Mouse (Mus musculus) layer of hippocampus, adult 18-20 months (tissue): ENCODE data around the gene Serinc5. TPM values are rescaled to one million over a fixed set of nuclear protein-coding genes. Genes with fewer than 3 reads are reported as not detected.

Experiments
- DNase-seq, 2 experiments: peaks; one replicate each; pipeline ENCODE4 v3.0.0; 2022; ENCODE audit warnings: low spot score in 2 of 2
- total RNA-seq, 2 experiments: library from RNA; stranded (reverse); gene quantifications; 2 replicates each; pipeline ENCODE4 v1.2.3; 2021

Gene Serinc5
- total RNA-seq, 2 experiments from 2014 or later: 59.0 to 61.1 TPM

GRCm38 (mm10) chr13:92736516-92737300 is 125.8 kb downstream of the Serinc5 start:
- DNase-seq: peak; percentile 43 to 70

DNA sequence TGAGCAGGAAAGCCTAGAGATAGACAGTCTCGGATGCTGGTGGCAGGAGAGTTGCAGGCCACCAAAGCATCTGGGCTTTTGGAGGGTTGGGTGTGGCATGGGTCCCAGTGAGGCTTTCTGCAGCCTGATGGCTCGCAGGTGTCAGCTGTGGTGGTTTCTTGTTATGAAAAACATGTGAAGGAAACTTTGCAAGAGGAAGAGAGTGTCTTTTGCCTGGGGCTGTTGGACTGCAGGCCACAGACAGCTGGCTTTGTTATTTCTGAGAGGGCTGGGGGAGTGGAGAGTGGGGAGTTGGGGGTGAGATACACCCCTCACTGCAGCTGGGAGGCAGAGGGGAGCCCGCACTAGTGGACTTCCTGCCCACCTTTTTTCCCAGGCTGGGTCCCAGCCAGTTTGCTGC is 127.9 kb downstream of the Serinc5 start:
- no peak for DNase-seq

- DNase-seq: no peak
Measured at GRCm38 (mm10) chr13:92739858-92740257, 129.0 kb downstream of the Serinc5 start.

DNA sequence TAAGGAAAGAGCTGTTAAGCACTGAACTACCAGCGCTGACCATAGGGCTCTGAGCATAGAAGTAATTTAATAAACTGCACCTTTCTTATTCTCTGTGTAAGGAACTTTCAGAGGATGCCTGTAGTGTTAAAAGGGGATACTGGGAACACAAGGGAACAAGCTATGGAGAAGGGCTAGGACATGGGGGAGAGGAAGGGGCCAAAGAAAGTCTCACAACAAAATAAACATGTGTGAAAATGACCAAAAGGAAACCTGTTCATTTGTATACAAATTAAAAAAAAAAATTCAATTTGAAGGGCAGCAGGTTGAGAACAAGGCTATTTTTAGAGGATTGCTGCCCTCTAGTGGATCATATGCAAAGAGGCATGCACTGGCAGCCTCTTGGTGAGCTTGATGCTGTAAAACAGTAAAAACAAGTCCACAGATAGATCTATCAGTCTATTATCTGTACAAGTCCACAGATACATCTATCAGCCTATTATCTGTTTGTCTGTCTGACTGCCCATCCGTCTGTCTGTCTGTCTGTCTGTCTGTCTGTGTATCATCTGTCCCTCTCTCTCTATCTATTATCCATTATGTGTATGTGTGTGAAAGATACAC is 129.9 kb downstream of the Serinc5 start:
- peak in 1 of 2 experiments; percentile 78 for DNase-seq

DNA sequence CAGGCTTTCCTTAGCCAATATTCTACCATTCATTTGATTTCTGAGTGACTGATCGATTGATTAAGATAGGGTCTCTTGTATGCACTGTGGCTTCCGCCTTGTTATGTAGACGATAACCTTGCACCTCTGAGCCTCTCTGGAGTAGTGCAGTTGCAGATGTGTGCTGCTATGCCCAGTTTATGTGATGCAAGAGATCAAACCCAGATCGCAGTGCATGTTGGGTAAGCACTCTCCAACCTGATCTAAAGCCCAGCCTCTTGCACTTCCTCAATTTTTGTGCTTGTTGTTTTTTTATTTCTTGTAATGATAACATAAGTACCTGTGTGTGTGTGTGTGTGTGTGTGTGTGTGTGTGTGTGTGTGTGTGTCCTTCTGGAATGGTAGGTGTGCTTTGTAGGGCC is 132.0 kb downstream of the Serinc5 start:
- no peak for DNase-seq

GRCm38 (mm10) chr13:92743337-92743736 is 132.4 kb downstream of the Serinc5 start:
- DNase-seq: no peak

DNA sequence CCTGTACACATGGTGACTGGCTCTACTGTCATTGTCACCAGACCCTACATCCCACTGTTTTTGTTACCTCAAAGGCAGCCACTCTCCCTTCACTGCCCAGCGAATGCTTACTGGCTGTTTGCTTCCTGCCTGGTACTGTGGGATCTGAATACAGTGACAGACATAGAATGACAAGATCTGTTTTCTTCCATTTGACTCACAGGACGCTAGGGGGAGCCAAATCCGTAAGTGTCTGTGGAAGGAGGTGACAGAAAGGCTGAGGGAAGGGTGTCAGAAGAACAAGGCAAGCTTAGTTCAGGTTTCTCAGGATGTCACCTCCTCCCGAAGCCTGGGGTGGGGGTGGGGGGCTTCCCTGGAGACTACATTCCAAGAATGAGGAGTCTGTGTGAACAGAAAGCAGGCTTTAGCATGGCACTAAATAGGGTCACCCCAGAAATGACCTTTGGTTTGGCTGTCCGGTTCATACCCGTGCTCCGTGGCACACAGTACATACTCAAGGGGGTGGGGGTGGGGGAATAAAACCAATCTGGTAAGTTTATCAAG is 140.2 kb downstream of the Serinc5 start:
- DNase-seq: peak; percentile 61 to 84

DNA sequence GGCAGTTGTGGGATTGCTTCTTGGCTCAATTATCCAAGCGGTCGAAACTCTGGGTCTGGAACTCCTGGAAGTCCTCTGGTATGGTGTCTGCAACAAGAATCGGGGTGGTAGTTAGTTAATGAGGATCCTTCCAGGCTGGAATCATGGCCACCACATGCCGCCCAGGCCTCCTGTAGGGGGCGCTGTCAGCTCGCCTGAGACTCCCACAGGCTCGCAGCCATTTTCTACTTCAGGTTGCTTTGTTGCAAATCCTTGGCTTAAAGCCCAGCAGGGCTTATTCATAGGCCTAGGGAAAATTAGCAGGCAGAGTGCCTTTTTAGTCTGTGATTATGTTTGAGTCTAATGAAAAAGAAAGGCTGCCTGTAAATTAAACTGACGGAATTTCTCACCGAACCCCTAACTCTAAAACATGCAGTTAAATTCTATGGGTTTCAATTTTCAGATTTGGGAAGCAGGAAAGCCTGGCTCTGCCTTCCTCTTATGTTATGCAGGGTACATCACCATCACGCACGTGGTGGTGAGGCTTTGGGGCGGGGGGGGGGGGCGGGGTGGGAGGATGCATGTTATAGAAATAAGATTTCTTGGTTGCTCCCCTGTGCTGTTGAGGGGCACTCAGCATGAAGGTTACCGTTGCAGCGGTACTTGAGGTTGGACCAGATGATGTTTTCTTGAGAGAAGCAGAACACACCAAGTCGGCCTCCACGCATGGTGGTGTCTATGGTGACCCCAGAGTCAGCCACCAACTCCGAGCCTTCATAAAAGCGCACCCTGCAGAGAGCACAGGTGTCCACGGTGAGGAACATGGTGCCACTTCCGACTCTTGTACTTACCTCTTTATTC is 141.1 kb downstream of the Serinc5 start:
- DNase-seq: peak; percentile 94 to 99

GRCm38 (mm10) chr13:92753676-92754075 is 142.8 kb downstream of the Serinc5 start:
- DNase-seq: no peak

GRCm38 (mm10) chr13:92755036-92755435 is 144.1 kb downstream of the Serinc5 start:
- no peak for DNase-seq

GRCm38 (mm10) chr13:92757972-92758585 is 147.2 kb downstream of the Serinc5 start:
- DNase-seq: no peak

- DNase-seq: no peak
Measured at GRCm38 (mm10) chr13:92759096-92759495, 148.2 kb downstream of the Serinc5 start.

DNA sequence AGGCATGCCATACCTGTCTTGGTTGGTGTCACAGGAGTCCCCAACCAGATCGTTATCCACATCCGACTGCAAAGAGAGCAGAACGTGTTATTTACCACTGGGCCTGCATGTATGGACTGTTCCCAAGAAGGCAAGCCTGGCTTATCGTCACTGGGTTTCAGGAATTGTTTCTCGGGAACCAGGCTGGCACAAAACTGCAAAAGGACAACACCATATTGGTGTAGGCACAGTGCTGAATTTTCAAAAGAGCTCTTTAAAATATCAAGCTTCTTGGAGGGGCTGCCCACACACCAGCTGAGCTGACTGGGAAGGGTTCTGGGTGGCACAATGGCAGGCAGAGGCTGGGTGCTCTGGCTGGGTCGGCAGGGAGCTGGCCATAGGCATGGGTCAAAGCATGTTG is 149.6 kb downstream of the Serinc5 start:
- peak; percentile 61 to 77 for DNase-seq

Other genes with a start within 250 kb of the Serinc5 start
- 10 to 100 TPM; 15.7 to 16.0 TPM for gene Ankrd34b, start 185.2 kb upstream of the Serinc5 start, total RNA-seq
- 10 to 100 TPM in 1 of 2 experiments, 1 to 10 TPM in 1; 8.2 to 11.1 TPM for gene Fam151b, start 127.1 kb upstream of the Serinc5 start, total RNA-seq
- 10 to 100 TPM; 15.1 to 15.6 TPM for gene Zfyve16, start 80.2 kb upstream of the Serinc5 start, total RNA-seq
- gene Spz1, start 34.9 kb upstream of the Serinc5 start, total RNA-seq: not detected
- 10 to 100 TPM; 23.1 to 24.3 TPM for gene Thbs4, start 183.7 kb downstream of the Serinc5 start, total RNA-seq
- 10 to 100 TPM; 28.3 to 31.3 TPM for gene Mtx3, start 233.7 kb downstream of the Serinc5 start, total RNA-seq